Mouse (Mus musculus) midbrain, embryonic 10.5 days (tissue): ENCODE results near the gene Mrnip. TPM values are rescaled to one million over a fixed set of nuclear protein-coding genes. Genes with fewer than 3 reads are reported as not detected.
A peak's percentile ranks its signal among the peaks of the same experiment; 100 is the strongest.

Experiments
- DNase-seq: peaks from one replicate; pipeline ENCODE4 v3.0.0-alpha.2; 2017; ENCODE audit warnings: low spot score
- H3K27ac ChIP-seq: fragments of 300-500 bp; sonication (generic); replicated peaks from 2 replicates; pipeline ENCODE4 v1.5.1; 2016; ENCODE audit warnings: mild to moderate bottlenecking
- H3K27me3 ChIP-seq: fragments of 300-500 bp; sonication (generic); 2 replicates; pipeline ENCODE4 v1.6.1; 2016; ENCODE audit warnings: low read depth, mild to moderate bottlenecking; ENCODE audit not compliant: poor library complexity, severe bottlenecking
- H3K36me3 ChIP-seq: fragments of 300-500 bp; sonication (generic); 2 replicates; pipeline ENCODE4 v1.6.1; 2016; ENCODE audit warnings: mild to moderate bottlenecking, moderate library complexity
- H3K4me1 ChIP-seq: fragments of 300-500 bp; sonication (generic); 2 replicates; pipeline ENCODE4 v1.6.1; 2016
- H3K4me3 ChIP-seq: fragments of 300-500 bp; sonication (generic); 2 replicates; pipeline ENCODE4 v1.5.1; 2016; ENCODE audit warnings: mild to moderate bottlenecking, moderate library complexity
- H3K9me3 ChIP-seq: fragments of 300-500 bp; sonication (generic); replicated peaks from 2 replicates; pipeline ENCODE4 v1.6.1; 2016; ENCODE audit warnings: mild to moderate bottlenecking
- WGBS: fragments of 180-500 bp; shearing (Covaris S2); methylation state at CpG from one replicate; pipeline ENCODE4 v1.1.7; 2016; 5-methylcytosine and 5-hydroxymethylcytosine counted together
- polyA plus RNA-seq: library from polyadenylated mRNA; unstranded; fragments of >200 nt; fragmentation: Nextera tagmentation; extraction: Ambion mirVana; gene quantifications from 2 replicates; pipeline ENCODE4 v1.2.1, GENCODE M21; 2016

The Mrnip gene
- polyA plus RNA-seq, 1 experiment from 2014 or later, result 23.8 TPM

DNA sequence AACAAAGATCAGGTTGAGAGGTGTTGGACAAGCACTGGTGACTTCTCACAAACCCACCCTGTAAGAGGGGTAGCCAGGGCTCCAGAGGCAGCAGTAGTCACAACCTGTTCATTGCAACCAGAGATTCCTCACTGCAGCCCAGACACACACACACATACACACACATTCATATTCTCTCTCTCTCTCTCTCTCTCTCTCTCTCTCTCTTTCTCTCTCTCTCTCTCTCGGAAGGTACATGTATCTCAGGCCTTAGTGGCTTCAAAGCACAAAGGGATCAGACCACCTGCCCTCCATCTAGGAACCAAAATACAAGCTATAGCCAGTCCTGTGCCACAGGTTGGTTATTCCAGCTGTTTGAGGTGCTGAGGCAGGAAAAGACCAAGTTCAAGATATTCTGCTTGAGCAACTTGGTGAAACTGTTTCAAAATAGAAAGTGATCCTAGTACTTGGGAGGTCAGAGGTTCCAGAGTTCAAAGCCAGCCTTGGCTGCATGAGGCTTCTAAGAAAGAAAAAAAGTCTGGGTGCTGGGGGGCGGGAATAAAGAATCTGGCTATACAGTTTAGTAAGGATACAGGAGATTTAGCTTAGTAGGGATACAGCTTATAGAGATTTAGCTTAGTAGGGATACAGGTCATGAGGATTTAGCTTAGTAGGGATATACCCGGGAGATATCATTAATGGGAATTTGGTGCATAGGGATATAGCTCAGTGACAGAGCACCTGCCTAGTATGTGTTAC is 37.2 kb downstream of the Mrnip start:
- Histone ChIP-seq H3K4me3 (peak overlapping the region; percentile 96), H3K36me3 (peaks cover 15% of the 10 kb centered on the region), H3K4me1 (peaks cover 38% of the 10 kb centered on the region)

DNA sequence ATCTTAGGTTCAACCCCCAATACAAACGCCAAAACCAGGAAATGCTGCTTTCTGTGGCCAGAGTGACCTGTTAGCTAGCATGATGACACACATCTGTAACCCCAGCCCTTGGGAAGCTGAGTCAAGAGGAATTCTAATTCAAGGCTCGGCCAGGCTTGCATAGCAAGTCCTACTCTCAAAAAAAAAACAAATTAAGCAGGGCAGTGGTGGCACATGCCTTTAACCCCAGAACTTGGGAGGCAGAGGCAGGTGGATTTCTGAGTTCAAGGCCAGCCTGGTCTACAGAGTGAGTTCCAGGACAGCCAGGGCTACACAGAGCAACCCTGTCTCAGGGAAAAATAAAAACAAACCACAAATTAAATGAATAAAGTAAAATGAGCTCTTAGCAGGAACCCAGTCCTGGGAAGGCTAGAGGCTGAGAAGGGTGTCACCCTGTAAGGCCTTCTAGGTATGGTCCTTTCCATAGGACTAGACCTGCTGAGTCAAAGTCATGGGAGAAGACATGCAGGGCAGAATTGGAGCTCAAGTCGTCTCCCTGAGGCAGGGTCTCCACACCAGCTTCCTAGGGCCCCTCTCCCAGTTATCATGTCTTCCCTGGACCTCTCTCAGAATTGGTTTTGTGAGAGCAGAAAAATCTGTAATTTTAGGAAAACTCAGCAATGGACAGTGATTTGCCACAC is 38.0 kb downstream of the Mrnip start:
- Histone ChIP-seq H3K27me3 (no peaks in the 10 kb centered on the region), H3K4me3 (no peak overlapping the region), H3K4me1 (peaks cover 42% of the 10 kb centered on the region), H3K9me3 (no peaks in the 10 kb centered on the region), H3K27ac (no peak overlapping the region), H3K36me3 (peaks cover 7% of the 10 kb centered on the region)
- no peak for DNase-seq
- 75% methylated on average over 3 of the region's 3 CpGs for WGBS

More for the DNA sequence above, 37.2 kb downstream of the Mrnip start:
- 91% methylated on average over 3 of the region's 3 CpGs for whole genome bisulfite sequencing
- Histone ChIP-seq H3K27ac (peak overlapping the region; percentile 95; the same call in 1 of the 2 replicates), H3K9me3 (no peaks in the 10 kb centered on the region), H3K27me3 (no peaks in the 10 kb centered on the region)
- DNase-seq, result no peak

DNA sequence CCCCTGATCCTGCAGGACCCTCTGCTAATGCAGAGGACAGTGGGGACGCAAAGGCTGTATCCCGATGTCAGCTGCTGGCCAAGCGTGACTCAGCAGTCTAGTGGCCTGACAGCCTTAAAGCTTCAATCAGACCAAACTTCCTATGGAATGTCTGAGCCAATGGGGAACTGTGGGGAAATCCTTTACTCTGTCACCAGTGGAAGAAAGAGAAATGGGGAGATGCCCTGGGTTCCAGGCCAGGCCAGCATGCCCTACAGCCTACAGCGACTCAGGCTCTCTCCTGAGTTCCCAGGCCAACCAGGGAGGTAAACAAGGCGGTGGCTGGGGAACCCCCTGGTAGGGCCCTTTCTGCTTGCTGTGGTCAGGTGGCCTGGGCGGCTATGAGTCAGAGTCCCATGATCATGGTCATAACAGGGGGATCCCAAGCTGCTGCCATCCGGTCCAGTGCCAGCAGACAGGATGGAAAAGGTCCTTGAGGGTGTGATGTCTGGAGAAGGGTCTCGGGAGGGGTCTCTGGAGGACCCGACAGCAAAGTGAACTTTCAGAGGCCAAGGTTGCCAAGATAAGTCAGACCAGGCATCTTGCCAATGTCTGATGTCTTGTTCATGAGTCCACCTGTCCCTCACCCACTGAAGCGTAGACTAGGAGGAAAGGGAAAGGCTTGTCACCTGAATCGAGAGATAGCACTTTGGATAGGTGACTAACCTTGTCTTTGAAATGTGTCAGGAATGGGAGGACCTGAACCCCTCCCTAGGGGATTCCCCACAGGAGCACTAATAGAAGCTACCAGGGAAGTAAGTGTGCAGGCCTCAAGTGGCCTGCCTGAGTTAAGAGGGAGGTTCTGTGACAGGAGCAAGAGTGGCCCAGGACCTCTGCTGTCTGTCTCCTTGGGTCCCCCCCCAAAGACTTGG is 38.9 kb downstream of the Mrnip start:
- H3K27ac ChIP-seq, result no peak overlapping the region
- DNase-seq, result no peak
- peaks cover 48% of the 10 kb centered on the region for H3K4me1 ChIP-seq

DNA sequence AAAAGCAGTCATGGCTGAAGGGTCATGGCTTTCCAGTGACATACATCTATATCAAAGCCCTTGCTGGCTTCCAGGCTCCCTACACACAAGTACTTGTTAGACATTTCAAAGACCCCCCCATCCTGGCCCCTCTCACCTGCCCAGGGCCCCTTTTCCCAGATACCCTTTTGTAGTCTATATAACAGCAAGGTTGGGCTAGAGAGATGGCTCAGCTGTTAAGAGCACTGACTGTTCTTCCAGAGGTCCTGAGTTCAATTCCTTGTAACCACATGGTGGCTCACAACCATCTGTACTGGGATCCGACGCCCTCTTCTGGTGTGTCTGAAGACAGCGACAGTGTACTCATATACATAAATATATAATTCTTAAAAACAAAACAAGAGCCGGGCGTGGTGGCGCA is 40.4 kb downstream of the Mrnip start:
- Histone ChIP-seq H3K36me3 (no peaks in the 10 kb centered on the region), H3K27me3 (no peaks in the 10 kb centered on the region), H3K27ac (no peak overlapping the region), H3K9me3 (no peaks in the 10 kb centered on the region), H3K4me3 (no peak overlapping the region), H3K4me1 (peaks cover 41% of the 10 kb centered on the region)
- no peak for DNase-seq
- 86% methylated on average over 6 of the region's 6 CpGs for WGBS

More for the DNA sequence above, 38.9 kb downstream of the Mrnip start:
- no peaks in the 10 kb centered on the region for H3K36me3 ChIP-seq
- no peaks in the 10 kb centered on the region for H3K9me3 ChIP-seq
- H3K4me3 ChIP-seq, result no peak overlapping the region
- no peaks in the 10 kb centered on the region for H3K27me3 ChIP-seq
- WGBS, result 74% methylated on average over 11 of the region's 11 CpGs

DNA sequence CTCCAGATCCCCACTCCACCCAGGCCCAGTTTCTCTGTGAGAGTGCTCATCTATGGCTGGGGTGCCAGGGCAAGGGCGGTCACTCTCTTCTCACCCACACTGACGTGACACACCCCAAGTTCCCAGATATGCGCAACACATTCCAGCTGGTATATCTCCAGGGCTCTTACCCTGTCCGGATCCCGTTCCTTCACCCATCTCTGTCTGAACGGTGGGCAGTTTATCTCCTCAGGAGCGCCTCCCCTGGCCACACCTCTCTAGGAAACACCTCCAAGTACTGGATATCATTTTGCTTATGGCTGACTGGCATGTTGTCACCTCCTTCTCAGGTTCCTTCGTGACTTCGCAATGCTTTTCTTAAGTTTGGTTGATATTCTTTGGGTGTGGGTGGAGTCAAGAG is 41.4 kb downstream of the Mrnip start:
- Histone ChIP-seq H3K4me1 (peaks cover 34% of the 10 kb centered on the region), H3K9me3 (no peaks in the 10 kb centered on the region), H3K27me3 (no peaks in the 10 kb centered on the region), H3K4me3 (no peak overlapping the region), H3K36me3 (no peaks in the 10 kb centered on the region), H3K27ac (no peak overlapping the region)
- 21% methylated on average over 9 of the region's 9 CpGs for WGBS
- DNase-seq, result no peak

DNA sequence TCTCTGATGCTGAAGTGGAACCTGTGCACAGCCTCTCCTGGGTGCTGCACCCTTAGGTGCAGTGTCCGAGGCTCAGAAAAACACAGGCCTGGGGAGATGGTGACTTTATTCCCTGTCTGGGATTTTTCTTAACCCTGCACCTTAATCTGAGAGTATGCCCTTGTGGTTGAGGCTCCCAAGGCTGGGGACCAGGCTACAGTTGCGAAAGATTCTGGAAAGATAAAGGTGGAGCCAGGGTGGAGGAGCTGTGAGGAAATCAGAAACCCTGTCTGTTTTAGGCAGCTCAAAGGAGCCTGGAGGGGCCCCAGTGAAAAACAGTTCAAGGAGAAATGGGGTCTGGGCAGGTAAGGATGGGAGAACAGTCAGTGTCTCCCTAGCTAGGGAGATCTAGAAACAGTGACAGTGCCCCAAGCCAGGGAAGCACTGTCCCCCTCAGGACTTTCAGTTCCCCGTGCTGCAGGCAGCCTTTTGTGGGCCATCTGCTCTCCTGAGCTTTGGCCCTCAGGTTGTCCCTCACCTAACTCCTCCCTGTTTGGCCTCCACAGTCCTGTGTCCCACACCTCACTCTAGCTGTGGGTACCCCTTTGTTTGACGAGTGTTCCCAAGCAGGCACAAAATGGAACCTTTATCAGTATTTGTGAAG is 42.6 kb downstream of the Mrnip start:
- Histone ChIP-seq H3K36me3 (no peaks in the 10 kb centered on the region), H3K27me3 (no peaks in the 10 kb centered on the region), H3K27ac (0 out of 2 replicates have a peak overlapping the region, but pooled peaks have one; percentile 35), H3K4me1 (peaks cover 27% of the 10 kb centered on the region), H3K9me3 (no peaks in the 10 kb centered on the region), H3K4me3 (no peak overlapping the region)
- DNase-seq, result no peak
- WGBS, result 75% methylated on average over 4 of the region's 4 CpGs

DNA sequence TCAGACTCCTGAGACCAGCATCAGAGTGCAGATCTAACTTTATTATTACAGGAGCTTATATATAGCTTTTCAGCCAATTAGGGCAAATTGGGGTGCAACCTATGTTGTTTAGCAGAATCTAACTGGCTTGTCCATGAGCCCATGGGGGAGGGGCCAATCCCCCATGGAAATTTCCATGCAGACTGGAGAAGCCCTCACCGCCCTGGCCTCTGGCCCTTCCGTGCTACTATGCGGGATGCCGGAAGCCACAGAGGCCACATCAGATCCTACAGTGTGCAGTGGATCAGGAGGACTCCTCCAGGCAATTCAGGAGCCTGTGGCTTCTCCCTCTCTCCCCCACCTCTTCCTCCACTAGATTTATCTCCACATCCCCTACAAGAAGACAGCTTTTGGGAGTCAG is 43.6 kb downstream of the Mrnip start:
- peaks cover 6% of the 10 kb centered on the region; the same call in 1 of the 2 replicates for H3K27me3 ChIP-seq
- H3K4me3 ChIP-seq, result no peak overlapping the region
- no peak overlapping the region for H3K27ac ChIP-seq
- no peak for DNase-seq
- H3K9me3 ChIP-seq, result no peaks in the 10 kb centered on the region
- WGBS, result 62% methylated on average over 4 of the region's 4 CpGs
- H3K36me3 ChIP-seq, result no peaks in the 10 kb centered on the region
- peaks cover 27% of the 10 kb centered on the region for H3K4me1 ChIP-seq

DNA sequence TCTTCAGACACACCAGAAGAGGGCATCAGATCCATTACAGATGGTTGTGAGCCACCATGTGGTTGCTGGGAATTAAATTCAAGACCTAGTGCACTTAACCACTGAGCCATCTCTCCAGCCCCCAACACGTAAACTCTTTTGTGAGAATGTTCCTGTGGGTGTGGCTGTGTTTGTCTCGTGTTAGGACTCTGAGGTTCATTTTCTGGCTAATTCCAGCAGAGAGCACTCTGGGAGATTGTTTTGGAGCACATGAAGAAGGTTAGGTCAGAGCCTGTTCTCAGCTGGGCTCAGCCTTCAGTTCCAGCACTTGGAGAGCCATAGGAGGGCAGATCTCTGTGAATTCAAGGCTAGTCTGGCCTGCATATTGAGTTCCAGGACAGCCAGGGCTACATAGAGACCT is 45.6 kb downstream of the Mrnip start:
- Histone ChIP-seq H3K27me3 (peaks cover 19% of the 10 kb centered on the region), H3K27ac (no peak overlapping the region), H3K4me3 (no peak overlapping the region), H3K36me3 (no peaks in the 10 kb centered on the region), H3K4me1 (peaks cover 34% of the 10 kb centered on the region), H3K9me3 (no peaks in the 10 kb centered on the region)
- 52% methylated on average over 2 of the region's 2 CpGs for WGBS
- DNase-seq, result no peak

DNA sequence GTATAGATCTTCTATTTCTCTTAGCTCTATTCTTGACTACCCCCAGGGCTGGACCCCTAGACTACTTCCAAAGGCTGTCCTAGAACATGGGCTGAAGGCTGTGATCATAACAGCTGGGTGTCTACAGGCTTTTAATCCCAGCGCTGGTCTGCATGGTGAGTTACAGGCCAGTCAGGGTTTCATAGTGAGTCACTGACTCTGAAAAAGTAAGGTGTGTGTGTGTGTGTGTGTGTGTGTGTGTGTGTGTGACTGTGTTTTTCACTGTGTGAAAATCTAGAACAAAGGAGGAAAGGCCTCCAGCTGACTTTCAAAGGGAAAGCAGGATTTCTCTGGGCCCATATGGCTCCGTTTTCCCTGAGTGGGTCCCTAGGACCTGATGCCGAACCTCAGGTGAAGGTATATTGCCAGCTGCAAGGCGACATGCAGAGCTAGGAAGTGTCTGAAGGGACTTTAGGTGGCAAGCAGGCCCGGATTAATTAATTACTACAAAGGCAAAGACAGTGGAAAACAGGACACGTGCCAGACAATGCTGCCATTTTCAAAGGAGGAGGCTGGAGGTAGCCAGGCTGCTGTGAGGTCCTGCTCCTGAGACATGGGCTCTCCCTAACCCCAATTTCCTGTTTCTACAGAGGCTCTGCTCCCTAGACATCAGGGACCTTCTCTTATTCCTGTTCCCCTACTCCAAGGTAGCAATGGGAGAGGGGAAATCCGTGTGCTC is 48.5 kb downstream of the Mrnip start:
- peaks cover 42% of the 10 kb centered on the region for H3K4me1 ChIP-seq
- no peaks in the 10 kb centered on the region for H3K36me3 ChIP-seq
- H3K27me3 ChIP-seq, result peaks cover 37% of the 10 kb centered on the region
- WGBS, result 53% methylated on average over 7 of the region's 7 CpGs
- no peak overlapping the region for H3K4me3 ChIP-seq
- no peaks in the 10 kb centered on the region for H3K9me3 ChIP-seq
- no peak for DNase-seq
- no peak overlapping the region; the same call in 1 of the 2 replicates for H3K27ac ChIP-seq

DNA sequence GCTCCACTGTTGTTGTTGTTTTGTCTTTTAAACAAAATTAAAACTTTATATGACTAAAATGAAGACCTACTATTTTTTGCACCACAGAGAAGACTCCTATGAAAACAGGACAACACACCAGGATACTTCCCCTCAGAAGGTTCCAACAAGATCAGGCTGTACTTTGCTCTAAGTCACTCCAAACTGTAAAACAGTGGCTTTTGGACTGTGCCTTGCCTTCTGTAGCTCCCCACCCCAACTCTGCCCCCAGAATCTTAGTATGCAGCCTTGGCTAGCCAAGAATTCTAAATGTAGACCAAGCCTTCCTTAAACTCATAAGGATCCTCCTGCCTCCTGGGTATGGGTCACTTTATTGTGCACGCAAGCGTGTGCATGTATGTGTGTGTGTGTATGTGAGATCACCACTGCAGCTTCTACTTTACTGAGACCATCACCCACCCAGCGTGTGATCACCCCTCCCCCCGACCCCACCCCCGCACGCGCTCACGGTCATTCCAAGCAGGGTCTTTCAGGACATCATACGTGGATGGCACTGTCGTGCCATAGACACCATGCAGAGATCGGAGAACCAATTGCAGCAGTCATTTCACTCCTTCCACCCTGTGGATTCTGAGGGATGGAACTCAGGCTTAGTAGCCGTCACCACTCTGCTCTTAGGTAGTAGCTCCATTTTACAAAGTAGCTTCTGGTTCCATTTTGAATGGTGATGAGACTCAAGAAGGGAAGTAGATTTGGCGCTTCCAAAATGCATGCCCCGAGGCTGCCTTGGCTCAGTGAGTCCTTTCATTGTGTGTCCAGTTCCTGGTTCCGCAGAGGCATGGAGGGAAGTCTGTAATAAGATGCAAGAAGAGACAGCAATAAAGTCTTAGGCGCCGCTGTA is 49.8 kb downstream of the Mrnip start:
- H3K27me3 ChIP-seq, result peaks cover 50% of the 10 kb centered on the region
- 11% methylated on average over 17 of the region's 17 CpGs for WGBS
- peak overlapping the region; percentile 94 for H3K27ac ChIP-seq
- no peaks in the 10 kb centered on the region for H3K36me3 ChIP-seq
- peak overlapping the region; percentile 92 for H3K4me3 ChIP-seq
- no peaks in the 10 kb centered on the region for H3K9me3 ChIP-seq
- no peak for DNase-seq
- H3K4me1 ChIP-seq, result peaks cover 50% of the 10 kb centered on the region
